Comparison of ENCODE assay signal across 8 mouse cellular contexts in the genomic region with DNA sequence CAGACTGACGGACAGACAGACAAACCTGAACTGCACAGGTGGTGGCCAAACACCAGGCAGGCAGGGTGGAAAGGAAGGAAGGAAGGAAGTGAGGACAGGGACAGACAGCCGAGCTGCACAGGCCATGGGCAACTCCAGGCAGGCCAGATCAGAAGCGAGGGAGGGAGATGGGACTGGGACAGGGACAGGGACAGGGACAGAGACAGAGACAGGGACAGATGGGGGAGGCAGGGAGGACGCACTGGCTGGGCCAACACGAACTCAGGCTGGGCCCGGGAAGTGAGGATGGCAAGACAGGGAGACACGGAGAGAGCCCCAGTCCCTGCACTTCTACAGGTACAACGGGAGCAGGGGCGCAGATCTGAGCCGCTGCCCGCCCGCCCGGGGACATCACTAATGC.
DNase-seq lines count a peak whose midpoint lies in the region; ATAC-seq and TF ChIP-seq lines count a peak whose summit lies in the region.

No protein-coding gene starts in this region.

- peak overlapping the region; percentile 32 for H3K4me2 ChIP-seq in kidney, embryonic 14.5 days (replicated peaks; ENCODE audit: low read depth, low read length)
- peak overlapping the region; percentile 45 for H3K4me2 ChIP-seq in forebrain, postnatal 0 days (ENCODE audit: low read depth)
- peak overlapping the region; percentile 40 for H3K4me2 ChIP-seq in kidney, embryonic 16.5 days (replicated peaks; ENCODE audit: low read depth, low read length)
- H3K4me2 ChIP-seq in midbrain, embryonic 13.5 days (replicated peaks): peak overlapping the region; percentile 34

- no peaks in the 10 kb centered on the region for H3K4me1 ChIP-seq in kidney, embryonic 14.5 days (ENCODE audit: control insufficient read depth, insufficient read depth, low read length)
- no peaks in the 10 kb centered on the region for H3K4me1 ChIP-seq in kidney, adult 2 months (ENCODE audit: control insufficient read depth, insufficient read depth, low read length)
- H3K4me1 ChIP-seq in forebrain, postnatal 0 days (ENCODE audit: insufficient read depth): no peaks in the 10 kb centered on the region
- no peaks in the 10 kb centered on the region for H3K4me1 ChIP-seq in kidney, embryonic 16.5 days (ENCODE audit: insufficient read depth, low read length)
- no peaks in the 10 kb centered on the region for H3K4me1 ChIP-seq in midbrain, embryonic 13.5 days (replicated peaks)

- no peak for TF ChIP-seq CTCF in kidney, adult 2 months (conservative IDR thresholded peaks at IDR 0.05; ENCODE audit: insufficient read depth, insufficient read length, low read depth, low read length)
- no peak for TF ChIP-seq CTCF in forebrain, postnatal 0 days (IDR thresholded peaks at IDR 0.05; ENCODE audit: low read depth)

- no peak overlapping the region for H3K27ac ChIP-seq in kidney, embryonic 14.5 days (ENCODE audit: low read depth, low read length)
- no peak overlapping the region for H3K27ac ChIP-seq in kidney, adult 2 months (ENCODE audit: insufficient read depth, low read depth, low read length)
- H3K27ac ChIP-seq in forebrain, postnatal 0 days (ENCODE audit: low read depth, low read length): no peak overlapping the region; the same call in 1 of the 2 replicates
- no peak overlapping the region for H3K27ac ChIP-seq in kidney, embryonic 16.5 days (ENCODE audit: low read length)
- H3K27ac ChIP-seq in midbrain, embryonic 13.5 days: no peak overlapping the region

- H3K27me3 ChIP-seq in kidney, embryonic 14.5 days (ENCODE audit: control insufficient read depth, insufficient read depth, low read length): no peaks in the 10 kb centered on the region
- H3K27me3 ChIP-seq in kidney, adult 2 months (replicated peaks; ENCODE audit: control insufficient read depth, insufficient read depth, low read length): no peaks in the 10 kb centered on the region
- H3K27me3 ChIP-seq in forebrain, postnatal 0 days (ENCODE audit: insufficient read depth, low read length): no peaks in the 10 kb centered on the region
- no peaks in the 10 kb centered on the region for H3K27me3 ChIP-seq in kidney, embryonic 16.5 days (ENCODE audit: insufficient read depth, low read length)
- H3K27me3 ChIP-seq in midbrain, embryonic 13.5 days: no peaks in the 10 kb centered on the region

- peak overlapping the region; percentile 34; the same call in 1 of the 2 replicates for H3K9ac ChIP-seq in kidney, embryonic 14.5 days (ENCODE audit: low read depth, low read length)
- H3K9ac ChIP-seq in forebrain, postnatal 0 days: peak overlapping the region; percentile 56
- H3K9ac ChIP-seq in kidney, embryonic 16.5 days (replicated peaks; ENCODE audit: low read length): peak overlapping the region; percentile 48
- 0 out of 2 replicates have a peak overlapping the region, but pooled peaks have one; percentile 19 for H3K9ac ChIP-seq in midbrain, embryonic 13.5 days (replicated peaks)

- peak overlapping the region; percentile 13; the same call in 1 of the 2 replicates for H3K4me3 ChIP-seq in kidney, embryonic 14.5 days (ENCODE audit: low read length)
- no peak overlapping the region for H3K4me3 ChIP-seq in kidney, adult 2 months (ENCODE audit: insufficient read depth, low read depth, low read length)
- peak overlapping the region; percentile 30 for H3K4me3 ChIP-seq in forebrain, postnatal 0 days (ENCODE audit: low read depth, low read length)
- H3K4me3 ChIP-seq in kidney, embryonic 16.5 days (ENCODE audit: low read length): peak overlapping the region; percentile 29
- H3K4me3 ChIP-seq in midbrain, embryonic 13.5 days (replicated peaks): peak overlapping the region; percentile 24

- TF ChIP-seq POLR2A in kidney, adult 2 months (IDR thresholded peaks at IDR 0.05; ENCODE audit: low read depth, low read length): no peak

- peak; percentile 2; the same call in 1 of the 2 replicates for ATAC-seq in kidney, embryonic 14.5 days (ENCODE audit: low FRiP score, low TSS enrichment)
- no peak for ATAC-seq in forebrain, postnatal 0 days
- ATAC-seq in kidney, embryonic 16.5 days (ENCODE audit: low FRiP score, low TSS enrichment): 0 out of 2 replicates have a peak, but pooled peaks have one; percentile 0
- ATAC-seq in midbrain, embryonic 13.5 days: peak; percentile 0; the same call in 1 of the 2 replicates

- H3K36me3 ChIP-seq in kidney, embryonic 14.5 days (ENCODE audit: control insufficient read depth, insufficient read depth, low read length): no peaks in the 10 kb centered on the region
- no peaks in the 10 kb centered on the region for H3K36me3 ChIP-seq in kidney, adult 2 months (ENCODE audit: control insufficient read depth, insufficient read depth, low read length)
- no peaks in the 10 kb centered on the region for H3K36me3 ChIP-seq in forebrain, postnatal 0 days (ENCODE audit: insufficient read depth)
- H3K36me3 ChIP-seq in kidney, embryonic 16.5 days (ENCODE audit: insufficient read depth, low read length): no peaks in the 10 kb centered on the region
- no peaks in the 10 kb centered on the region for H3K36me3 ChIP-seq in midbrain, embryonic 13.5 days

- DNase-seq in kidney, adult 2 months: no peak
- peak; percentile 2 for DNase-seq in adrenal gland, postnatal 25 days
- no peak for DNase-seq in forebrain, postnatal 0 days
- DNase-seq in thymus, postnatal 14 days: peak; percentile 30
- DNase-seq in retina, embryonic 14.5 days (ENCODE audit: low spot score): no peak

- WGBS in kidney, embryonic 14.5 days: 90% methylated on average over 13 of the region's 13 CpGs
- WGBS in kidney, adult 2 months: 77% methylated on average over 13 of the region's 13 CpGs
- WGBS in forebrain, postnatal 0 days: 83% methylated on average over 9 of the region's 13 CpGs
- 83% methylated on average over 13 of the region's 13 CpGs for WGBS in kidney, embryonic 16.5 days
- WGBS in midbrain, embryonic 13.5 days: 80% methylated on average over 13 of the region's 13 CpGs

- no peaks in the 10 kb centered on the region for H3K9me3 ChIP-seq in kidney, embryonic 14.5 days (ENCODE audit: control insufficient read depth, low read length)
- no peaks in the 10 kb centered on the region for H3K9me3 ChIP-seq in forebrain, postnatal 0 days (ENCODE audit: low read length)
- peaks cover 14% of the 10 kb centered on the region for H3K9me3 ChIP-seq in kidney, embryonic 16.5 days (ENCODE audit: low read length)
- H3K9me3 ChIP-seq in midbrain, embryonic 13.5 days: no peaks in the 10 kb centered on the region

Comparison
In these comparisons a context has a peak if more than half of its experiments do, and no peak if none do; other contexts are left out.
1. DNase-seq: peak in adrenal gland, postnatal 25 days (single experiment) and thymus, postnatal 14 days (single experiment); none in kidney, adult 2 months (single experiment), forebrain, postnatal 0 days (single experiment) and retina, embryonic 14.5 days (single experiment).
2. Peak in every context shown above with its lines, with median percentiles within 50 percentile points of each other: H3K4me2 ChIP-seq and H3K9ac ChIP-seq.